Mouse (Mus musculus) embryonic facial prominence, embryonic 12.5 days (tissue): ENCODE data around the gene Rhbdl1. TPM values are rescaled to one million over a fixed set of nuclear protein-coding genes. Genes with fewer than 3 reads are reported as not detected.

Experiments
- ATAC-seq: fragments of 200-750 bp; cut with Nextera tagmentation; 2 replicates; pipeline ENCODE4 v1.8.0; 2017; ENCODE audit not compliant: insufficient number of reproducible peaks, insufficient read depth, low FRiP score, low TSS enrichment
- H3K27ac ChIP-seq: fragments of 300-500 bp; sonication (generic); 2 replicates; pipeline ENCODE4 v1.5.1; 2016; ENCODE audit warnings: mild to moderate bottlenecking
- H3K27me3 ChIP-seq: fragments of 300-500 bp; sonication (generic); 2 replicates; pipeline ENCODE4 v1.6.1; 2016; ENCODE audit warnings: mild to moderate bottlenecking, moderate library complexity
- H3K36me3 ChIP-seq: fragments of 300-500 bp; sonication (generic); 2 replicates; pipeline ENCODE4 v1.6.1; 2016; ENCODE audit warnings: mild to moderate bottlenecking
- H3K4me1 ChIP-seq: fragments of 300-500 bp; sonication (generic); 2 replicates; pipeline ENCODE4 v1.6.1; 2016
- H3K4me2 ChIP-seq: fragments of 300-500 bp; sonication (generic); replicated peaks from 2 replicates; pipeline ENCODE4 v1.6.1; 2016; ENCODE audit warnings: mild to moderate bottlenecking, moderate library complexity
- H3K4me3 ChIP-seq: fragments of 300-500 bp; sonication (generic); 2 replicates; pipeline ENCODE4 v1.5.1; 2016; ENCODE audit warnings: mild to moderate bottlenecking
- H3K9ac ChIP-seq: fragments of 300-500 bp; sonication (generic); 2 replicates; pipeline ENCODE4 v1.6.1; 2016; ENCODE audit warnings: mild to moderate bottlenecking, moderate library complexity
- H3K9me3 ChIP-seq: fragments of 300-500 bp; sonication (generic); 2 replicates; pipeline ENCODE4 v1.6.1; 2016; ENCODE audit warnings: mild to moderate bottlenecking, moderate library complexity
- whole genome bisulfite sequencing: fragments of 180-500 bp; shearing (Covaris S2); methylation state at CpG from one replicate; pipeline ENCODE4 v1.1.7; 2016; 5-methylcytosine and 5-hydroxymethylcytosine counted together
- polyA plus RNA-seq: library from polyadenylated mRNA; unstranded; fragments of >200 nt; fragmentation: Nextera tagmentation; extraction: Ambion mirVana; gene quantifications from 2 replicates; pipeline ENCODE4 v1.2.1, GENCODE M21; 2016

The Rhbdl1 gene
- polyA plus RNA-seq, 1 experiment from 2014 or later: 1.6 TPM

DNA sequence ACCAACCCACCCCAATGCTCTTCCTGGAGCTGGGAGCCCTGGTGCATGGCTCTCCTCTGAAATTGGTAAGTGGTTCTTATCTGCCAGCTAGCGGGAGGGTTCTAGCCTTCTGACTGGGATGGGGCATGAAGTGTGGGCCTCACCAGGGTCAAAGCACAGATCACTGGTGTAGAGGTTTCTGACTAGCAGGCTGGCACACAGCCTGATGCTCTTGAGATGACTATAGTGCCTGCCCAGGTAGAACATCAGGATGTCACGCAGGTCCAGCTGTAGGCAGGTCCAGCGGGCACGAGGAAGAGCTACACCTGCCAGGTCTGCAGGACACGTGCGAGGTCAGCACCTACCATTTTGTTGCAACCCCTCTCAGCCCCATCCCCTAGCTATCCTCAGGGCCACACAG is 23.1 kb upstream of the Rhbdl1 start:
- H3K4me2 ChIP-seq: peak overlapping the region; percentile 89
- H3K4me3 ChIP-seq: peak overlapping the region; percentile 72; the same call in 1 of the 2 replicates
- no peaks in the 10 kb centered on the region for H3K27me3 ChIP-seq
- no peak for ATAC-seq
- no peaks in the 10 kb centered on the region for H3K9me3 ChIP-seq
- H3K9ac ChIP-seq: peak overlapping the region; percentile 82; the same call in 1 of the 2 replicates
- no peak overlapping the region for H3K27ac ChIP-seq
- H3K36me3 ChIP-seq: peaks cover 8% of the 10 kb centered on the region
- WGBS: 88% methylated on average over 6 of the region's 6 CpGs
- H3K4me1 ChIP-seq: peaks cover 17% of the 10 kb centered on the region

DNA sequence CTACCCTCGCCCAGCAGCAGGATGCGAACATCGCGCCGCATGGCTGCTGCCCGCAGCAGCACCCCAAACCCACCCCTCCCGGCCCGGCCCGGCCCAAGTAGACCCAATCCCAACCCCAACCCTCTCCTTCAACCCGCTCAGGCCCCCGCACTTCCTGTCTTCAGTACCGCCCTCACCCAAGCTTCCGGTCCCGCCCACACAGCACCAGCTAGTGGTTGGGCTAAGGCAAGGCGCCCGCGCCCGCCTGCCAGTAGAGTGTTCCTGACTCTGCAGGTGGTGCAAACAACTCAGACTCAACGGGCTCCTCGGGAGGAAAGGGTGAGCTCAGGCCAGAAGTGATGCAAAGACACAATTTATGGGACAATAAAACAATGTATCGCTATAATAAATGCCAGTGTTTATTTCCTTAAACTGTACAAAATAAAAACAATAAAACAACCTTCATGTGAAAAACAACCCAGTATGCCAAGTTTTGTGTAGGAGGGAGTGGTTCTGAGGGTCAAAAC is 7.4 kb upstream of the Rhbdl1 start, which contains the start of gene Rhot2:
Gene Rhot2 (minus strand): TSS at position 456 of the 506 bp plus-strand sequence.
- peak; percentile 90 for ATAC-seq

DNA sequence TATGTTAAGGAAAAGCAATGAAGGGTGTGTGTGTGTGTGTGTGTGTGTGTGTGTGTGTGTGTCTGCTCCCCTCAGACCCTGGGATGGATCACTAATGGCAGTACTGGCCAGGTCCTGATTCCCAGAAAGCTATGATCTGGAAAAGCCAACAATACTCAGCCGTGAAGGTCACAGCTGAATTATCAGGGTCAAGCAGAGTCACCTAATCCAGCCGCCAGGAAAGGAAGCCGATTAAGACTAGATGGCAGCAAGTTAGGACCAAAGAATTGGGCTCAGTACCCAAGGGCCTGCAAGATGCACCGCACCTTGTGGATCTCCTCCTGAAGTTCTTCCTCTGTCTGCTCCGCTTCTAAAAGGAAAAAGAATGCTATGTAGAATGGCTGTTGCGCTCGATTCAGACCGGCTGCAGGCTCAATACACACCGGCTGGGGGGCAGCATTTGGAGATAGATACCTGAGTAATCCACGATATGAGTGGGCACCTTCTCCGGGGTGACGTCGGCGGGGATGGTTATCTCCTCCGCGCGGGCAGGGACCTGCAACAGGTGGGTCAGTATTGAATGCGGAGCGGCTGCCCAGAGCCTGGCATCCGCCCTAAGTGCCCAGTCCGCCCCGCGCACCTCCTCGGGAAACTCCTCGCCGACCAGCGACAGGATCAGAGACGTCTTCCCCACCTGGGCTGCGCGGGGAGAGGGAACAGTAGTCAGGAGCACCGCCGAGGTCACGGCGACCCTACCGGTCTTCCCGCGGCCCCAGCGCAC is 6.7 kb upstream of the Rhbdl1 start:
- ATAC-seq: 0 out of 2 replicates have a peak, but pooled peaks have one; percentile 4
- peak overlapping the region; percentile 85 for H3K4me3 ChIP-seq
- H3K4me2 ChIP-seq: peak overlapping the region; percentile 91
- no peaks in the 10 kb centered on the region for H3K27me3 ChIP-seq
- H3K27ac ChIP-seq: peak overlapping the region; percentile 82
- 2% methylated on average over 38 of the region's 38 CpGs for WGBS
- H3K9ac ChIP-seq: peak overlapping the region; percentile 91
- peaks cover 58% of the 10 kb centered on the region for H3K36me3 ChIP-seq
- no peaks in the 10 kb centered on the region for H3K9me3 ChIP-seq
- peaks cover 11% of the 10 kb centered on the region for H3K4me1 ChIP-seq

More for the DNA sequence above, 7.4 kb upstream of the Rhbdl1 start, which contains the start of gene Rhot2:
- Histone ChIP-seq H3K9ac (peak within 1 kb of the TSS; percentile 91), H3K27me3 (no peaks in the 10 kb centered on the region), H3K4me1 (peaks cover 11% of the 10 kb centered on the region), H3K27ac (peak within 1 kb of the TSS; percentile 82), H3K4me2 (peak within 1 kb of the TSS; percentile 91), H3K36me3 (peaks cover 56% of the 10 kb centered on the region), H3K4me3 (peak within 1 kb of the TSS; percentile 85), H3K9me3 (no peaks in the 10 kb centered on the region)
- 1% methylated on average over 21 of the region's 21 CpGs for WGBS

DNA sequence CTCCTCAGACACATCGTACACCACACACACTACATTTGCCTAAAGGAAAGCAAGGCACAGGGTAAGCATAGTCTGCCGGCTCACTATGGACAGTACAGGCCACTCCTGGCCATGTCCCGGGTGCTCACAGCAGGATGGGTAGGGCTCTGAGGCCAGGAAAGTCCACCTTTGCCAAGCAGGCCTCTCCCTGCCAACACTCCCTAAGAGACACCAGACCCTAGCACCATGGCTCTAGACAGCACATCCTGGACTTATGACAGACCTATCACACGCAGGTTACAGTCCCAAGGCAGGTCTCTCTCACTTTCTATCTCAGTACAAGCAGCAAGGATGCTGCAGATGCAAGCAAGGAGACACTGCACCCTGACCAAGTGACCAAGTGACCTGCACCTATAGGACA is 6.0 kb upstream of the Rhbdl1 start:
- no peaks in the 10 kb centered on the region for H3K27me3 ChIP-seq
- peak overlapping the region; percentile 91 for H3K4me2 ChIP-seq
- H3K36me3 ChIP-seq: peaks cover 59% of the 10 kb centered on the region
- peak overlapping the region; percentile 91 for H3K9ac ChIP-seq
- peaks cover 11% of the 10 kb centered on the region for H3K4me1 ChIP-seq
- ATAC-seq: no peak
- H3K27ac ChIP-seq: no peak overlapping the region; the same call in 1 of the 2 replicates
- no peaks in the 10 kb centered on the region for H3K9me3 ChIP-seq
- peak overlapping the region; percentile 85 for H3K4me3 ChIP-seq
- 91% methylated on average over 4 of the region's 4 CpGs for WGBS

DNA sequence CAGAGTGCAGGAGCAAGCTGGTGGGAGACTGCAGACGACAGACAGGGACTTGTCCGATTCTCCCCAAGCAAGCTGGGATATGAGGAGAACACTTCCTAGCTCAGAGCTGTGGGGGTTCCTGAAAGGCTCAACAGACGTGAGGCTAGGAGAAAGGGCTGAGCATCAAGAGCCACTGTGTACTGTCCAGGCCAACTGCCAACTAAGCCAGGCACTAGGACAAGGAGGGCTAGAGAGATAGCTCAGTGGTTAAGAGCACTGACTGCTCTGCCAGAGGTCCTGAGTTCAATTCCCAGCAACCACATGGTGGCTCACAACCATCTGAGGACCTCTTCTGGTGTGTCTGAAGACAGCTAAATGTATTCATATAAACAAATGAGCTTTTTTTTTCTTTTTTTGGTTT is 5.4 kb upstream of the Rhbdl1 start:
- Histone ChIP-seq H3K36me3 (peaks cover 59% of the 10 kb centered on the region), H3K9ac (no peak overlapping the region), H3K27ac (no peak overlapping the region), H3K27me3 (no peaks in the 10 kb centered on the region), H3K9me3 (no peaks in the 10 kb centered on the region), H3K4me2 (no peak overlapping the region), H3K4me3 (no peak overlapping the region), H3K4me1 (peaks cover 15% of the 10 kb centered on the region)
- ATAC-seq: no peak
- 80% methylated on average over 3 of the region's 3 CpGs for WGBS

DNA sequence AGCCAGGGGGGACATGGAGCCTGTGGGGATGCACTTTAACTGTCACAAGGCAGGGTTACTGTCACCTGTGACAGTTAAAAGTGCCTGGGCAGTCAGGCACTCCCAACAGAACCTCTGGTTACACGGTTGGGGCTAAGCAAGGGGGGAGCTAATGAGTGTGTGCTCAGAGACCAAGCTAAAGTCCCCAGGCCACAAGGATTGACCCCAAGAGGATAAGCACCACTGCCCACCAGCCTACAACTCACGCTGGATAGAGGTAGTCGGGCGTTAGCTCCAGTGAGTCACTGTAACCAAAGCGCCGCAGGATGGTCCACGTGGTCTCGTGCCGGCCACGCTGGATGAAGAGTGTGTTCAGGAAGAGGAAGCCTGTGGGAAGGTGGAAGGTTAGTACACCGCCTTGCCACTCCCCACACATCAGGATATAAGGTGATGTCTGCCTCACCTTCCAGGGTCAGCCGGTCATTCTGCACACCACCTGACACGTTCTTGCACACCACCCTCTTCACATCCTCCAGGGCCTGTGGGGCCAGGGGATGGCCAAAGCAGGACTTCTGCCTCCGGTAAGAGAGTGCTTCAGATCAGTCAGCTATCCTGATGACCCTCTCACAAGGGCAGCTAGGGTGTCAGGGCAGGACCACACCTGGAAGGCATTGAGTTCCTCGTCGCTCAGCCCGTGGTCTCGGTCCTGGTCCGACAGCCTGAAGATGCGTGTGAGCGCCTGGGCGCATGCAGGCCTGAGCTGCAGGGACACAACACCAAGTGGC is 4.2 kb upstream of the Rhbdl1 start, which contains the start of gene Gm20683:
Gene Gm20683 (minus strand): TSS at position 647 of the 764 bp plus-strand sequence.
- Histone ChIP-seq H3K9ac (no peak within 1 kb of the TSS), H3K4me1 (peaks cover 27% of the 10 kb centered on the region), H3K36me3 (peaks cover 58% of the 10 kb centered on the region), H3K4me2 (no peak within 1 kb of the TSS), H3K27ac (no peak within 1 kb of the TSS), H3K27me3 (no peaks in the 10 kb centered on the region), H3K4me3 (no peak within 1 kb of the TSS), H3K9me3 (no peaks in the 10 kb centered on the region)
- WGBS: 92% methylated on average over 22 of the region's 22 CpGs
- ATAC-seq: no peak

DNA sequence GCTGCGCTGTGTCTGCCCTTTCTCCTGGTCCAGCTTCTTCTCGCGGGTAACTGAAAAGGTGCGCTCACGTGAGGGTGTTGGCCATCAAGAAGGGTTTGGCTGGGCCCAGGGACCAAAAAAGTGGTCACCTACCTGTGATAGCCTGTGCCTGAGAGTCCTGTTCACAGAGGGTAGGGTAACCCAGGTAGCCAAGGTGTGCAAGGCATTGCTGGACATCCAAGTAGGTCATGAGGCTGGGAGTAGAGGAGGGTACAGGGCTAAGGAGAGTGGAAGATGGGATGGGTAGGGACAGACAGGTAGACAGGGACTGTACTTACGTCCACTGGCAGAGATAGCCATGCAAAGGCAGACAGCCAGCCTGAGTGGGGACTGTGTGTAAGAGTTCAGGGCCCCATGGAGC is 3.4 kb upstream of the Rhbdl1 start:
- no peaks in the 10 kb centered on the region for H3K9me3 ChIP-seq
- H3K9ac ChIP-seq: no peak overlapping the region
- H3K4me3 ChIP-seq: no peak overlapping the region
- no peak overlapping the region for H3K4me2 ChIP-seq
- no peaks in the 10 kb centered on the region for H3K27me3 ChIP-seq
- 91% methylated on average over 6 of the region's 6 CpGs for WGBS
- H3K36me3 ChIP-seq: peaks cover 57% of the 10 kb centered on the region
- H3K4me1 ChIP-seq: peaks cover 35% of the 10 kb centered on the region
- no peak for ATAC-seq
- H3K27ac ChIP-seq: no peak overlapping the region

DNA sequence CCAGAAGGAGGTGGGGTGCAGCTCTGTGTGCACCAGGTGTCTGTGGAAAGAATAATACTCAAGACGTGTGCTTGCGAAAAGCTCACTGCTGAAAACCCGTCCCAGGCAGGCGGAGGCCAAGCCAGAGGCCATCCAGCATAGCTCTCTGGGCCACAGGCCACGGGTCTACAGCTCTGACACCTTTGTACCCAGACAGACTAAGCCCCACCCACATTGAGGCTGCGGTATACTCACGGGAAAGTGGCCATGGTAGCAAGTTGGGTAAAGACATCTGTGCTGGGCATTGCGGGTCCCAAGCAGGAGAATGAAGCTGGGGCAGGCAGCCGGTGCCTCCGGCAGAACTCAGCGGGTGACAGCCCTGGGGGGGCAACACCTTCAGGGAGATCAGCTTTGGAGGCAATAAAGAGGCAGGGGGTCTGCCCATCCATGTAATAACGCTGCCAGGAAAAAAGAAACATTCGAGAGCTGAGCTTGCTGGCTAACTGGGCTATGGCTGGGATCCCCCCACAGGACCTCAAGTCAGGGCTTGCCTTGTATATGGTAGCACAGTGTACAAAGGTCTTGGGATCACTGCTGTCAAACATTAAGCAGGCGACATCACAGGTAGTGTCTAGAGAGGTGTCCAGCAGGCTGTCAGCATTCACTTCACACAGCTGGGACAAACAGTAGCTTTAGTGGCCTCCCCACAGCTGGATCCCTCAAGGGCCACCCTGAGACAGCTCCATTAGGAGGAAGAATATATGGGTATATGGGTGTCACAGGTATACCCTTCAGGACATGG is 2.5 kb upstream of the Rhbdl1 start:
- WGBS: 86% methylated on average over 14 of the region's 14 CpGs
- H3K9ac ChIP-seq: no peak overlapping the region
- H3K27me3 ChIP-seq: no peaks in the 10 kb centered on the region
- H3K36me3 ChIP-seq: peaks cover 59% of the 10 kb centered on the region
- H3K27ac ChIP-seq: no peak overlapping the region
- ATAC-seq: no peak
- H3K4me2 ChIP-seq: no peak overlapping the region
- H3K4me3 ChIP-seq: no peak overlapping the region
- no peaks in the 10 kb centered on the region for H3K9me3 ChIP-seq
- H3K4me1 ChIP-seq: peaks cover 43% of the 10 kb centered on the region

DNA sequence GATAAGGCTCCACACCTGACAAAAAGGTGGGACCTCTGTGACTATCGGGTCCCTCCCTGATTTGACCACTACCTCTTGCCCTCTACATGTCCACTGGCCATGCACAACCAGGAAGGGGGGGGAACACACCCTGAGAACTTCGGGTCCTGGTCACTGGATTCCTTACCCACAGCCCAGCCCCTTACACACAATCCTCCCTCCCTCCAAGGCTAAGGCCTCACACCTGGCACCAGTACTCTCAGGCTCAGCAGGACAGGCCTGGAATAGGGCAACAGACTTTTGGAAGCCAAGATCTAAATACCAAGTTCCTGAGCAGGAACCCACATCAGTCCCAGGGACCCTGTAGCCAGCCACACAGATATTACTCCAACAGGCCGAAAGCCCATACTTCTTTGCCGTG is 1.8 kb upstream of the Rhbdl1 start:
- H3K4me1 ChIP-seq: peaks cover 50% of the 10 kb centered on the region
- no peak for ATAC-seq
- no peak overlapping the region for H3K27ac ChIP-seq
- no peak overlapping the region for H3K4me2 ChIP-seq
- no peak overlapping the region for H3K9ac ChIP-seq
- WGBS: 88% methylated on average over 4 of the region's 4 CpGs
- no peaks in the 10 kb centered on the region for H3K27me3 ChIP-seq
- H3K36me3 ChIP-seq: peaks cover 59% of the 10 kb centered on the region
- no peaks in the 10 kb centered on the region for H3K9me3 ChIP-seq
- H3K4me3 ChIP-seq: no peak overlapping the region

DNA sequence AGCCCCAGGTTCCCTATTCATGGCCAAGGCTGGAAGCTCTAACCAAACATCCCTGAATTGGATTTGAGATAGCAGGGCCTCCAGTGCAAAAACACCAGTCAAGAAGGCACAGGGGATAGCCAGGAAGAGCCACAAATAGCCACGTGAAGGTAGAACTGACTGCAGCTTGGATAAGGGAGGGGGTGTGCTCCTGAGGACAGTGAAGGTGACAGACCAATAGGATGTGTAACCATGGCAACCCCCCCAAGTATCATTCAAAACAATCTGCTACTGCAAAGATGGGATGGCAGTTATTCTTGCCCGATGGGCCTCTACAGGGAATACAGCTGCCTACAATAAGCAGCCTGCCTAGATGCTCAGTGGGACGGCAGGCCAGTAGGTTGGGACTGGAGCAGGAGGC is 438 bp upstream of the Rhbdl1 start:
- Histone ChIP-seq H3K4me3 (peak overlapping the region; percentile 36; the same call in 1 of the 2 replicates), H3K4me2 (peak overlapping the region; percentile 79), H3K4me1 (peaks cover 43% of the 10 kb centered on the region), H3K27me3 (no peaks in the 10 kb centered on the region), H3K27ac (no peak overlapping the region), H3K9ac (no peak overlapping the region), H3K36me3 (peaks cover 58% of the 10 kb centered on the region), H3K9me3 (no peaks in the 10 kb centered on the region)
- WGBS: 53% methylated on average over 3 of the region's 3 CpGs
- no peak for ATAC-seq
